Mouse (Mus musculus) embryonic fibroblast, embryonic 13.5 days (primary cell): ENCODE data around the gene Robo1. TPM values are rescaled to one million over a fixed set of nuclear protein-coding genes. Genes with fewer than 3 reads are reported as not detected.

Experiments
- H3K27ac ChIP-seq: 2 replicates; pipeline ENCODE4 v1.5.1; 2012; ENCODE audit warnings: low read length, control low read depth, inconsistent platforms; ENCODE audit not compliant: insufficient read depth
- H3K4me1 ChIP-seq: 2 replicates; pipeline ENCODE4 v1.6.1; 2011; ENCODE audit warnings: low read length; ENCODE audit not compliant: control insufficient read depth, insufficient read depth
- H3K4me3 ChIP-seq: 2 replicates; pipeline ENCODE4 v1.5.1; 2011; ENCODE audit warnings: mild to moderate bottlenecking, control low read depth, low read length; ENCODE audit not compliant: insufficient read depth
- CTCF ChIP-seq: IDR thresholded peaks from 2 replicates; pipeline ENCODE4 v1.5.1; 2011; ENCODE audit warnings: mild to moderate bottlenecking, control low read depth, low read length, moderate library complexity, borderline replicate concordance; ENCODE audit not compliant: insufficient read depth
- POLR2A ChIP-seq: IDR thresholded peaks from 2 replicates; pipeline ENCODE4 v1.6.1; 2011; ENCODE audit warnings: low read depth, mild to moderate bottlenecking, control low read depth, low read length, moderate library complexity
- polyA plus RNA-seq: library from polyadenylated mRNA; stranded (reverse); fragments of >200 nt; gene quantifications from 2 replicates; pipeline ENCODE4 v1.2.4, GENCODE M21; 2011; ENCODE audit warnings: low read depth; ENCODE audit not compliant: missing spikeins, insufficient read length

Gene Robo1
- polyA plus RNA-seq, 1 experiment: 29.7 TPM

GRCm38 (mm10) chr16:72422426-72422825 lies 114.3 kb downstream of the Robo1 start:
- H3K4me3 ChIP-seq: no peak overlapping the region
- no peaks in the 10 kb centered on the region; the same call in 1 of the 2 replicates for H3K4me1 ChIP-seq
- H3K27ac ChIP-seq: no peak overlapping the region
- TF ChIP-seq POLR2A (no peak), CTCF (no peak)

- TF ChIP-seq POLR2A: no peak
- no peak for TF ChIP-seq CTCF
- Histone ChIP-seq H3K4me3 (no peak overlapping the region), H3K27ac (no peak overlapping the region; the same call in 1 of the 2 replicates), H3K4me1 (no peaks in the 10 kb centered on the region; the same call in 1 of the 2 replicates)
Measured at GRCm38 (mm10) chr16:72434396-72434795, 126.3 kb downstream of the Robo1 start.

- Histone ChIP-seq H3K4me3 (no peak overlapping the region), H3K4me1 (no peaks in the 10 kb centered on the region), H3K27ac (no peak overlapping the region)
- no peak for TF ChIP-seq CTCF
- TF ChIP-seq POLR2A: no peak
Measured at GRCm38 (mm10) chr16:72444428-72445135, 136.5 kb downstream of the Robo1 start.

- H3K27ac ChIP-seq: no peak overlapping the region
- no peaks in the 10 kb centered on the region for H3K4me1 ChIP-seq
- H3K4me3 ChIP-seq: no peak overlapping the region
- no peak for TF ChIP-seq POLR2A
- no peak for TF ChIP-seq CTCF
Measured at GRCm38 (mm10) chr16:72458155-72458554, 150.0 kb downstream of the Robo1 start.

GRCm38 (mm10) chr16:72458576-72458975 lies 150.5 kb downstream of the Robo1 start:
- TF ChIP-seq POLR2A: no peak
- TF ChIP-seq CTCF: no peak
- no peak overlapping the region for H3K4me3 ChIP-seq
- no peak overlapping the region for H3K27ac ChIP-seq
- no peaks in the 10 kb centered on the region for H3K4me1 ChIP-seq

- Histone ChIP-seq H3K4me1 (no peaks in the 10 kb centered on the region), H3K4me3 (no peak overlapping the region), H3K27ac (no peak overlapping the region)
- no peak for TF ChIP-seq CTCF
- no peak for TF ChIP-seq POLR2A
Measured at GRCm38 (mm10) chr16:72465696-72466095, 157.6 kb downstream of the Robo1 start.

DNA sequence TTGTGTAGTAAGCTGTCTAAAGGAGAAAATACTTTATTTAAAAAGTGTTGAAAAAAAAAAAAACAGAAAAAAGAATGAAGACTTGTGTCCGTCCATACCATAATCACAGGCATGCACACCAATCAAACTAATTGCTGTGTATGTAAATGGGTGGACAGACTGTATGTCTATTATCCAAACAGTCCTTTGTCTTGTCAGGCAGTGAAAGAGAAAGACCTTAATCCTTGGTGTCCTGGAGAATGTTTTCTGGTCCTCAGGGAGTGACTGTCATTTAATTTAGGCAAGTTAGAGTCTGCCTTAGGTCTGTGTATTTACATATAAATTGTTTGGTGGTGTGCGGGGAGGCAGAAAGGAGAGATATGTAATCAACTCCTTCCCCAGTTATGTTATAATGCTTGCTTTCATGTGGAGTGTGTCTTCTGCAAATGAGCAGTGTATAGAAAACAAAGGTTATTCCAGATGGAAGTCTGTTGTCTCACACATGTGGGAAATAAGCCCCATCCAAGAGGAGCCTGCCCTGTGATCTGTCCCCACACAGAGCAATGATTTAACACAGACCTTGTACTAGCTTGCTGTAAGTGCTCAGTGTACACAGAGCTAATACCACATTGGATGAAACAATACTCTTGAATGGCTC lies 162.0 kb downstream of the Robo1 start:
- no peak for TF ChIP-seq CTCF
- no peak for TF ChIP-seq POLR2A
- no peaks in the 10 kb centered on the region for H3K4me1 ChIP-seq
- no peak overlapping the region for H3K27ac ChIP-seq
- no peak overlapping the region for H3K4me3 ChIP-seq

DNA sequence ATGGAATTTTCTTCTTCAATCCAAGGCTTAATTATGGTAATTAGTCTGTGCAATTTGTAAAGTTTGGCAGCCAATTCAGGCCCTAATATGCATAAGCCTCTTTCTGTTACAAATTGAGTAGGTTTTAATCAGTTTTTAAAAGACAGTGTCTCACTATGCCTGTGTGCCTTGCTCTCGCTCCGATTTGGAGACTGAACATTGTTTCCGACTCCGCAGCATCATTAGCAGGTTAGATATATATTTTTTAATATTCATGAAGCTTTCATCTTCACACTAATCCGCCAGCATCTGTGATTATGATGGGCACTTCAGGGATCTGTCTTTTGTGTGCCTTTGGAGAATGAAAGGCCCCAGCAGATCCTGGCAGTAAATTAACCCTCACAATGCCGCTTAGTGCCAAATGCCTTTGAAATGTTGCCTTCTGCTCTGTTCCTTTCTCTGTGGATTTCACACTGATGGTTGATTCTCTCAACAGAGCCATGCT lies 202.7 kb downstream of the Robo1 start:
- H3K4me1 ChIP-seq: no peaks in the 10 kb centered on the region
- H3K4me3 ChIP-seq: no peak overlapping the region
- TF ChIP-seq POLR2A: no peak
- TF ChIP-seq CTCF: no peak
- no peak overlapping the region for H3K27ac ChIP-seq

DNA sequence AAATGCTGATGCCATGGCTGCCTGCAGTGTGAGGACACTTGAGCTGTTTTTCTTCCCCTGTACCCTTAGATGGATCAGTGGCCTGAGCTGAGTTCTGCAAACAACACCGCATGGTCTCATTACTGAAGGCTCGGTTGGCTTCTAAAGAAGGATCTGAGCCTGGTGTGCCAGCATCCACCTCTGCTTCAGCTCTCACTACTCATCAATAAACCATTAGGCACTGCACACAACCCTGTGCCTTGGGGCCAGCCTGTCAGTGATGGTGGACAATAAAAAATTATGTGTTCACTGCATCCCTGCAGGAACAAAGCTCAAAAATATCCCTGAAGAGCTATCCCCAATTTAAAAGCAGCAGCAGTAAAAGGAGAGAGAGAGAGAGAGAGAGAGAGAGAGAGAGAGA lies 223.2 kb downstream of the Robo1 start:
- no peak for TF ChIP-seq POLR2A
- no peak for TF ChIP-seq CTCF
- Histone ChIP-seq H3K4me3 (no peak overlapping the region), H3K4me1 (no peaks in the 10 kb centered on the region), H3K27ac (no peak overlapping the region)
